Comparison of ENCODE assay signal across 7 mouse cellular contexts in genomic region chr2:131056191-131056590, GRCm38 (mm10). TPM values are rescaled to one million over a fixed set of nuclear protein-coding genes. Genes with fewer than 3 reads are reported as not detected.
DNase-seq lines count a peak whose midpoint lies in the region; ATAC-seq lines count a peak whose summit lies in the region.

No protein-coding gene starts in this region.

- DNase-seq in thymus, postnatal 0 days (ENCODE audit: low spot score): peak; percentile 56
- DNase-seq in thymus, adult 18-20 months: no peak
- DNase-seq in T-cell, adult 2 months (ENCODE audit: low spot score): no peak
- no peak for DNase-seq in cerebellum, adult 11 months

- no peak overlapping the region for H3K9ac ChIP-seq in embryonic facial prominence, embryonic 12.5 days
- no peak overlapping the region for H3K9ac ChIP-seq in intestine, embryonic 16.5 days (ENCODE audit: low read depth, low read length)

- H3K4me1 ChIP-seq in embryonic facial prominence, embryonic 12.5 days: peaks cover 55% of the 10 kb centered on the region
- H3K4me1 ChIP-seq in intestine, embryonic 16.5 days (ENCODE audit: control insufficient read depth, insufficient read depth, low read length): peaks cover 28% of the 10 kb centered on the region

- H3K9me3 ChIP-seq in embryonic facial prominence, embryonic 12.5 days: no peaks in the 10 kb centered on the region
- H3K9me3 ChIP-seq in intestine, embryonic 16.5 days (ENCODE audit: control insufficient read depth, low read length): no peaks in the 10 kb centered on the region

- ATAC-seq in embryonic facial prominence, embryonic 12.5 days (ENCODE audit: insufficient number of reproducible peaks, insufficient read depth, low FRiP score, low TSS enrichment): no peak
- ATAC-seq in intestine, embryonic 16.5 days: peak; percentile 62
- peak; percentile 39; the same call in 1 of the 2 replicates for ATAC-seq in megakaryocyte-erythroid progenitor cell, adult 5-6 weeks (replicated peaks; ENCODE audit: low FRiP score, low TSS enrichment, poor library complexity, severe bottlenecking)

- peaks cover 65% of the 10 kb centered on the region for H3K27me3 ChIP-seq in embryonic facial prominence, embryonic 12.5 days
- H3K27me3 ChIP-seq in intestine, embryonic 16.5 days (replicated peaks; ENCODE audit: control insufficient read depth, insufficient read depth, low read length): peaks cover 42% of the 10 kb centered on the region

- H3K4me2 ChIP-seq in embryonic facial prominence, embryonic 12.5 days (replicated peaks): peak overlapping the region; percentile 50
- no peak overlapping the region for H3K4me2 ChIP-seq in intestine, embryonic 16.5 days (ENCODE audit: low read depth, low read length)

- 5% methylated on average over 10 of the region's 10 CpGs for WGBS in embryonic facial prominence, embryonic 12.5 days
- 3% methylated on average over 10 of the region's 10 CpGs for WGBS in intestine, embryonic 16.5 days

- H3K4me3 ChIP-seq in embryonic facial prominence, embryonic 12.5 days: no peak overlapping the region
- no peak overlapping the region for H3K4me3 ChIP-seq in intestine, embryonic 16.5 days (ENCODE audit: low read length)

- no peak overlapping the region for H3K27ac ChIP-seq in embryonic facial prominence, embryonic 12.5 days
- H3K27ac ChIP-seq in intestine, embryonic 16.5 days (ENCODE audit: low read length): no peak overlapping the region

- no peaks in the 10 kb centered on the region for H3K36me3 ChIP-seq in embryonic facial prominence, embryonic 12.5 days
- no peaks in the 10 kb centered on the region for H3K36me3 ChIP-seq in intestine, embryonic 16.5 days (ENCODE audit: control insufficient read depth, insufficient read depth, low read length)

RNA-seq across cellular contexts. Expression of gene Adam33, which starts 7.4 kb away (rescaled TPM):
- polyA plus RNA-seq in thymus, postnatal 0 days (2015; fragmentation: Nextera tagmentation; extraction: Ambion mirVana): 0.91 and 1.1 TPM in 2 replicates
- polyA plus RNA-seq in embryonic facial prominence, embryonic 12.5 days (2016; fragmentation: Nextera tagmentation; extraction: Ambion mirVana): 7.4 and 7.5 TPM in 2 replicates
- polyA plus RNA-seq in intestine, embryonic 16.5 days (2015; fragmentation: Nextera tagmentation; extraction: Ambion mirVana): 5.3 TPM in 2 replicates
- 0.76 TPM in 1 of 2 replicates, not detected in the other for total RNA-seq in megakaryocyte-erythroid progenitor cell, adult 5-6 weeks (2014; fragmentation: Nextera tagmentation)
- total RNA-seq in megakaryocyte-erythroid progenitor cell, adult 5-6 weeks (2017): not detected in 2 replicates

RNA-seq across cellular contexts. Expression of gene Gfra4, which starts 13.3 kb away (rescaled TPM):
- 3.2 and 3.9 TPM in 2 replicates for polyA plus RNA-seq in thymus, postnatal 0 days (2015; fragmentation: Nextera tagmentation; extraction: Ambion mirVana)
- 25.0 and 26.5 TPM in 2 replicates for polyA plus RNA-seq in embryonic facial prominence, embryonic 12.5 days (2016; fragmentation: Nextera tagmentation; extraction: Ambion mirVana)
- polyA plus RNA-seq in intestine, embryonic 16.5 days (2015; fragmentation: Nextera tagmentation; extraction: Ambion mirVana): 6.9 and 8.6 TPM in 2 replicates
- not detected in 2 replicates for total RNA-seq in megakaryocyte-erythroid progenitor cell, adult 5-6 weeks (2014; fragmentation: Nextera tagmentation)
- total RNA-seq in megakaryocyte-erythroid progenitor cell, adult 5-6 weeks (2017): not detected in 2 replicates

RNA-seq across cellular contexts. Expression of gene Siglec1, which starts 30.4 kb away (rescaled TPM):
- 0.56 and 0.63 TPM in 2 replicates for polyA plus RNA-seq in thymus, postnatal 0 days (2015; fragmentation: Nextera tagmentation; extraction: Ambion mirVana)
- polyA plus RNA-seq in embryonic facial prominence, embryonic 12.5 days (2016; fragmentation: Nextera tagmentation; extraction: Ambion mirVana): 0.08 and 0.11 TPM in 2 replicates
- 0.29 and 0.37 TPM in 2 replicates for polyA plus RNA-seq in intestine, embryonic 16.5 days (2015; fragmentation: Nextera tagmentation; extraction: Ambion mirVana)
- 0.22 and 0.48 TPM in 2 replicates for total RNA-seq in megakaryocyte-erythroid progenitor cell, adult 5-6 weeks (2014; fragmentation: Nextera tagmentation)
- not detected in 2 replicates for total RNA-seq in megakaryocyte-erythroid progenitor cell, adult 5-6 weeks (2017)
